Mouse (Mus musculus) heart, embryonic 12.5 days (tissue): ENCODE measurements around the gene Syt5. TPM values are rescaled to one million over a fixed set of nuclear protein-coding genes. Genes with fewer than 3 reads are reported as not detected.
A peak's percentile ranks its signal among the peaks of the same experiment; 100 is the strongest.

Source experiments
- ATAC-seq: fragments of 200-750 bp; cut with Nextera tagmentation; 2 replicates; pipeline ENCODE4 v1.8.0; 2017; ENCODE audit warnings: moderate TSS enrichment, moderate library complexity; ENCODE audit not compliant: insufficient number of reproducible peaks, low FRiP score
- H3K27ac ChIP-seq: fragments of 300-500 bp; sonication (generic); 2 replicates; pipeline ENCODE4 v1.5.1; 2016; ENCODE audit warnings: mild to moderate bottlenecking, moderate library complexity; ENCODE audit not compliant: poor library complexity, severe bottlenecking
- H3K27me3 ChIP-seq: fragments of 300-500 bp; sonication (generic); replicated peaks from 2 replicates; pipeline ENCODE4 v1.6.1; 2016; ENCODE audit warnings: mild to moderate bottlenecking, moderate library complexity
- H3K36me3 ChIP-seq: fragments of 300-500 bp; sonication (generic); 2 replicates; pipeline ENCODE4 v1.6.1; 2016; ENCODE audit warnings: mild to moderate bottlenecking, moderate library complexity
- H3K4me1 ChIP-seq: fragments of 300-500 bp; sonication (generic); replicated peaks from 2 replicates; pipeline ENCODE4 v1.6.1; 2016; ENCODE audit warnings: mild to moderate bottlenecking
- H3K4me2 ChIP-seq: fragments of 300-500 bp; sonication (generic); 2 replicates; pipeline ENCODE4 v1.6.1; 2016; ENCODE audit warnings: mild to moderate bottlenecking, moderate library complexity
- H3K4me3 ChIP-seq: fragments of 300-500 bp; sonication (generic); 2 replicates; pipeline ENCODE4 v1.5.1; 2016; ENCODE audit warnings: mild to moderate bottlenecking
- H3K9ac ChIP-seq: fragments of 300-500 bp; sonication (generic); 2 replicates; pipeline ENCODE4 v1.6.1; 2016; ENCODE audit warnings: mild to moderate bottlenecking, moderate library complexity
- H3K9me3 ChIP-seq: fragments of 300-500 bp; sonication (generic); replicated peaks from 2 replicates; pipeline ENCODE4 v1.6.1; 2016; ENCODE audit warnings: mild to moderate bottlenecking, moderate library complexity
- WGBS: fragments of 180-500 bp; shearing (Covaris S2); methylation state at CpG from one replicate; pipeline ENCODE4 v1.1.7; 2016; 5-methylcytosine and 5-hydroxymethylcytosine counted together
- polyA plus RNA-seq: library from polyadenylated mRNA; unstranded; fragments of >200 nt; fragmentation: Nextera tagmentation; extraction: Ambion mirVana; gene quantifications from 2 replicates; pipeline ENCODE4 v1.2.1, GENCODE M21; 2016

Syt5 gene
- polyA plus RNA-seq, 1 experiment from 2014 or later: 1.4 TPM

DNA sequence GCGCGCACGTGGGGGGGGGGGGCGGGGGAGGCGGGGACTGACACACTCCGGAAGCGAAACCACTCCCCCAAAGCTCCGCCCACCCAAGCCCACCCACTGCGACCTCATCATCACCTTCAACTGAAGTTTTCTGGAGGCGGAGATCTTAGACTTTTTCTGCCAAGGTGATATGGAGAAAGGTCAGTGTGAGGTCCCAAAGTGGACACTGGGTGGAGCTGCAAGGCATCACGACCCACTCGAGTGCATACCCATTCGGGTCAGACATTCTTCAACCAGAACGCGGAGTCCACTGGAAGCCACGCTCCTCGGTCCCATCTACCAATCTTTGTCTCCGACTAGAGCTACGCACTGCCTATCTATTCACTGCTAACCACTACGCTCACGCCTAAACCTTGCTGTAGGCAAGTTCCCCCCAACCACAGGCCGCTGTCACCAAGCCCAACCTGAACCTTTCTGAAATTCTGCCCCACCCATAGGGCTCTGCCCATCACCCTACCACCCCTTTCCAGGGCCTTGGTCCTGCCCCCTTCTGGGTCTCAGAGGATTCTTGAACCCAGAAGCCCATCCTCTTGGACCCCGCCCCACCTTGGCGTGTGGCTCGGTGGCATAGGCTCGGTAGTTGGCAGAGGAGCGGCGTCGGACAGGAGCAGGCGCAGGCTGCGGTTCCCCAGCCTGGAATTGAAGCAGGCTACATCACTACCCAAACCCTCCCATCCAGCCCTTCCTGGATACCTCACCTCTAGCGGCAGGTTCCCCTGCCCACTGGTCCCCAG lies 25.9 kb downstream of the Syt5 start:
- Histone ChIP-seq H3K4me3 (peak overlapping the region; percentile 61), H3K9me3 (no peaks in the 10 kb centered on the region), H3K36me3 (peaks cover 26% of the 10 kb centered on the region), H3K4me1 (peaks cover 53% of the 10 kb centered on the region), H3K4me2 (peak overlapping the region; percentile 77), H3K27ac (peak overlapping the region; percentile 94), H3K9ac (peak overlapping the region; percentile 86), H3K27me3 (no peaks in the 10 kb centered on the region; the same call in 1 of the 2 replicates)
- peak; percentile 13; the same call in 1 of the 2 replicates for ATAC-seq
- 19% methylated on average over 32 of the region's 32 CpGs for WGBS

DNA sequence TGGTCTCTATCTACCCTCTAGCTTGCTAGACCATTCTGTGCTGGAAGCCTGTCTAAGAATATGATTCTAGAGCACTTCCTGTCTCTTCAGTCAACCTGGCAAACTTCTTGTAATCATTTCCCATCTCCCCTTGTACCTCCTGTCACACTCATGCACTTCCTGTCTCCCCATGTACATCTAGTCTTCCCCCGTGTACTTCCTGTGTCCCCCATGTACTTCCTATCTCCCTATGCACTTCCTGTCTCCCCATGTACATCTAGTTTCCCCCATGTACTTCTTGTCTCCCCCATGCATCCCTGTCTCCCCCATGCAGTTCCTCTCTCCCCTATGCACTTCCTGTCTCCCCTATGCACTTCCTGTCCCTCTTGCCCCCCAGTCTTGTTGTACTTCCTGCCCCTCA lies 28.9 kb downstream of the Syt5 start:
- Histone ChIP-seq H3K9ac (0 out of 2 replicates have a peak overlapping the region, but pooled peaks have one; percentile 32), H3K4me2 (peak overlapping the region; percentile 77), H3K27ac (peak overlapping the region; percentile 53), H3K4me1 (peaks cover 76% of the 10 kb centered on the region), H3K9me3 (no peaks in the 10 kb centered on the region), H3K4me3 (peak overlapping the region; percentile 34; the same call in 1 of the 2 replicates), H3K36me3 (peaks cover 26% of the 10 kb centered on the region), H3K27me3 (no peaks in the 10 kb centered on the region; the same call in 1 of the 2 replicates)
- no peak for ATAC-seq
- WGBS: 68% methylated on average over 1 of the region's 1 CpGs

DNA sequence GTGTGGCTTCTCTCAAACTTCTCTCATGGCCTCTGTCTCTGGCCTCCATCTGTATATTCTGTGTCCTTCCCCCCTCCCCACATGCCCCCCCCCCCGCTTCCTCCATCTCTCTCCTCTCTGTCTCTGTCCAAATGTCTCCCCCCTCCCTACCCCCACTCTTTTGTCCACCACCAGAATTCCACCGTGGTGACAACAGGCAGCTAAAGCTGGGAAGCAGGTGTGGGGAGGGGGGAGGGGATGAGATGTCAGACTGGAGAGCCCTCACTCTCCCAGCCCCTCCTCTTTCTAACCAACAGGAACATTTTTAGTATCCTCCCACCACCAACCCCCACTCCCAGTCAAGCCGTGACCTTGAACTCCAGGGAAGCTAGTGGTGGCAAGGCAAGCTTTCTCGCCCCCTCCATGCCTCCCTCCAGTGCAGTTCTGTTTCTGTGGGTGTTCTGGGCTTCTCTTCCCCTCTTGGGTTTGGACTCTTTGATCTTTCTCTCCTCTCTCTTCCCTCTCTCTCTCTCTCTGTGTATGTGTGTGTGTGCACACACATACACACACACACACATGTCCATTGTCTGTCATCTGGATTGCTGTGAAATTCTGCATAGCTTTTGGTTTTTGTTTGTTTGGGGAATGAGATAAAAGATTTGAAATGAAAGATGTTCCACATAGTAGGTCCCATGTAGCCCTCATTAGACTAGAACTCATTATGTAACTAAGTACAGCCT lies 30.9 kb downstream of the Syt5 start, which contains the start of gene Tnnt1:
Gene Tnnt1, minus strand, starts transcription at position 51 of the 719 bp plus-strand sequence.
- peak; percentile 67 for ATAC-seq
- peaks cover 84% of the 10 kb centered on the region for H3K4me1 ChIP-seq
- H3K9me3 ChIP-seq: no peaks in the 10 kb centered on the region
- 26% methylated on average over 3 of the region's 4 CpGs for WGBS
- peak within 1 kb of the TSS; percentile 33 for H3K4me3 ChIP-seq
- H3K27me3 ChIP-seq: no peaks in the 10 kb centered on the region; the same call in 1 of the 2 replicates
- peaks cover 26% of the 10 kb centered on the region for H3K36me3 ChIP-seq
- peak within 1 kb of the TSS; percentile 97 for H3K27ac ChIP-seq
- peak within 1 kb of the TSS; percentile 74 for H3K9ac ChIP-seq
- H3K4me2 ChIP-seq: peak within 1 kb of the TSS; percentile 61

DNA sequence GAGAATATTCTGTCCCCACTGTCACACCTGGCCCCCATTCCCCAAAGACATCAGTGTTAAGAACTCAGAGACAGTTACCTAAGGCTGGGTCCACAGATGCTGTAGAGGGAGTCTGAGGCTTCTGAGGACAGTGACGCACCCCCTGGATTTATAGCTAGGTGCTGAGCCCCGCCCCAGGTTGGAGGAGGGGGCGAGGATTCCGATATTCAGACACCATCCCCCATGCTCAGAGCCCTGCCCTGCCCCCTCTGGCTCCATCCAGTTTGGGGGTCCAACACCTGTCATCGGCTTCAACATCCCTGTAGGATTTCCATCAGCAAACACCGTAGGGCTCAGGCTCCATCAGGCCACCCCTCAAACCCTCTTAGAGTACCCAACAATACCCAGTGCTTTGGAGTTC lies 31.5 kb downstream of the Syt5 start:
- Histone ChIP-seq H3K4me2 (peak overlapping the region; percentile 61), H3K4me1 (peaks cover 84% of the 10 kb centered on the region), H3K9me3 (no peaks in the 10 kb centered on the region), H3K4me3 (peak overlapping the region; percentile 33), H3K27ac (peak overlapping the region; percentile 97), H3K9ac (peak overlapping the region; percentile 74), H3K27me3 (no peaks in the 10 kb centered on the region), H3K36me3 (peaks cover 25% of the 10 kb centered on the region)
- ATAC-seq: peak; percentile 17; the same call in 1 of the 2 replicates
- WGBS: 45% methylated on average over 6 of the region's 6 CpGs

DNA sequence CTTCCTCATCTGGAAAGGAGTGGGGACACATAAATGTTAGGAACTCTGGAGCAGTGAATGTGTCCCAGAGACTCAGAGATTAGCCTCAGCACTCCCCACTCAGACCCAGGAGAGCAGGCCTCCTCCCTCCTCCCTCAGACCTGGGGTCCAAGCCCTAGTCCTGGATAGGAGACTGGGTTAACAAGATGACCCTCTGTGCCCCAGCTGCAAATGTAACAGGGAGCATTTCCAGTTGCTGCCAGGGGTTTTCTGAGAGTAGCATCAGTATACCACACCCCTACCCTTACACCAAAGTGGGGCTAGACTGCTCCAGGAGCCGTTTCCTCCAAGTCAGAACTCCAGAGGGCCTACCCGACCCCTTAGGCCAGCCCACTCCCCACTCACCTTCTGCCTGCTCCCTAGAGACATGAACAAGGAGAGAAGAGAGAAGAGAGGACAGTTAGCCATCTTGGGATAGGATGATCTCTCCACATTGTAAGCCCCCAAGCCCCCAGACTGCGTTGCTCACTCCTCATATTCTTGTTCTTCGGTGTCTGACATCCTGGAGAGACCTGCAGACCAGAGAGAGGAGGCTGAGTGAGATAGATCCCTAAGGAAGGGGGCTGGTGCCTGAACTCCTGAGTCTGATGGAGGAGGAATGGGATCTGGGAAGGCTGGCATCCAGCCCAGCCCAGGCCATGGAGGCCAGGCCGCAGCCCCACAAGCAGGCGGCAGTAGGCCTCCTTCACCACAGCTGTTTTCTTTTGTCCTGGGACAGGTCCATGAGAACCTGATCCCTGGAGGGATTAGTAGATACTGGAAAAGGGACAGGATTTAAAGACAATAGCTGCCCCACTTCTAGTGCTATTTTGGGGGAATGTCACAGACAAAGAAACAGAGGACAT lies 33.3 kb downstream of the Syt5 start:
- ATAC-seq: peak; percentile 25; the same call in 1 of the 2 replicates
- peak overlapping the region; percentile 33 for H3K4me3 ChIP-seq

DNA sequence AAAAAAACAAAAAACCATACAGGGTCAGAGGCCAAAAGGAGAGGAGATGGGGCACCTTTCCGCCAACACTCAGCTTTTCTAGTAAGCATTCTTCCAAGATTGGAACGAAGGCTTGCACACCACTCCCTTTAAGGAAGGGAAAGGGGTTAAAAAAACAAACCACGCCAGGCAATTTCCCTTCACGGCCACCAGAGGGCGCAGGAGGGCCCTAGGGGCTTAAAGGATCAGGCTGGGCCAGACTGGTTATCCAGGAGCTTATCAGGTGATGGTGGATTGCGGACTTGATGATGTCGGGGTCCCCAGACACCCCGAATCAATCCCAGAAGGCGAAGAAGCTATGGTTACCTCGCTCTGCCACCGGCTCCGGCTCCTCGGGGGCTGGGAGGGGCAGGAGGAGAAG lies 34.1 kb downstream of the Syt5 start:
- Histone ChIP-seq H3K9me3 (no peaks in the 10 kb centered on the region), H3K36me3 (peaks cover 9% of the 10 kb centered on the region), H3K9ac (peak overlapping the region; percentile 74; the same call in 1 of the 2 replicates), H3K27me3 (no peaks in the 10 kb centered on the region), H3K4me2 (peak overlapping the region; percentile 61), H3K4me3 (peak overlapping the region; percentile 33), H3K4me1 (peaks cover 82% of the 10 kb centered on the region), H3K27ac (peak overlapping the region; percentile 97)
- no peak for ATAC-seq
- WGBS: 17% methylated on average over 13 of the region's 13 CpGs

More for the DNA sequence above, 33.3 kb downstream of the Syt5 start:
- Histone ChIP-seq H3K9me3 (no peaks in the 10 kb centered on the region), H3K9ac (peak overlapping the region; percentile 74), H3K27me3 (no peaks in the 10 kb centered on the region), H3K4me1 (peaks cover 85% of the 10 kb centered on the region), H3K4me2 (peak overlapping the region; percentile 61), H3K27ac (peak overlapping the region; percentile 97), H3K36me3 (peaks cover 12% of the 10 kb centered on the region; the same call in 1 of the 2 replicates)
- WGBS: 39% methylated on average over 6 of the region's 6 CpGs

DNA sequence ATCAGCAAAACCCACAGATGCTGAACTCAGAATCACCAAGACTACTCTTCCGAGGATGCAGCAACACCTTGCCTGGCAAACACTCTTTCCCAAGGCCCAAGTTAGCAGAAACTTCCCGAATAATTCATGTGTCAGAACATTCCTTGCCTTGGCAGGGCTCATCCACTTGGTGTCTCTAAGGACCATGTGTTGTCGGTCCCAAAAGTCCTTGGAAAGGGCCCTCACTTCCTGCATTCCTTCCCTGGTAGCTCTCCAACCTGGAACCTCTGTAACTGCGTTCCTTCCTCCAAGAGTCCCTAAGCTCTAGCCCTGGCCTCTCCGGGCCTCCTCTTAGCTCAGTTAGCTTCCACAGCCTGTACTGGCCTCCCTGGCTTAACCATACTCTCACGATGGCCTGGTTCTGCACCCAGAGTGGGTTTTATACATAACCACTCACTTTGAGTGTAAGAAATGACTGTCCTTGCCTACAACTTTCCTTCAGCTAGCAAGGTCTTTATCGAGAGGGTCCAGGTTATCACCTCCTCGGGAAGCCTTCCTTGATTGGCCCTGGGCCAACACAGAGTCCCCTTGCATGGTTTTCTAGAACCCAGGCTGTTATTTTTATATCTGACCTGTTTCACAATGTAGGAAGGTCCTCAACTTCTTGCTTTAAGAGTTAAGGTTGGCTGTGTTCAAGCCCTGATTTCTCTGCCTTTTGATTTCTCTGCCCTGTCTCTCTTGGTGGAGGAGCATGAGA lies 35.7 kb downstream of the Syt5 start:
- no peaks in the 10 kb centered on the region for H3K27me3 ChIP-seq
- H3K4me2 ChIP-seq: peak overlapping the region; percentile 61
- peaks cover 79% of the 10 kb centered on the region for H3K4me1 ChIP-seq
- H3K9me3 ChIP-seq: no peaks in the 10 kb centered on the region
- 36% methylated on average over 8 of the region's 8 CpGs for WGBS
- peak overlapping the region; percentile 28 for H3K4me3 ChIP-seq
- H3K36me3 ChIP-seq: peaks cover 15% of the 10 kb centered on the region
- no peak for ATAC-seq
- H3K9ac ChIP-seq: peak overlapping the region; percentile 45; the same call in 1 of the 2 replicates
- peak overlapping the region; percentile 80 for H3K27ac ChIP-seq

DNA sequence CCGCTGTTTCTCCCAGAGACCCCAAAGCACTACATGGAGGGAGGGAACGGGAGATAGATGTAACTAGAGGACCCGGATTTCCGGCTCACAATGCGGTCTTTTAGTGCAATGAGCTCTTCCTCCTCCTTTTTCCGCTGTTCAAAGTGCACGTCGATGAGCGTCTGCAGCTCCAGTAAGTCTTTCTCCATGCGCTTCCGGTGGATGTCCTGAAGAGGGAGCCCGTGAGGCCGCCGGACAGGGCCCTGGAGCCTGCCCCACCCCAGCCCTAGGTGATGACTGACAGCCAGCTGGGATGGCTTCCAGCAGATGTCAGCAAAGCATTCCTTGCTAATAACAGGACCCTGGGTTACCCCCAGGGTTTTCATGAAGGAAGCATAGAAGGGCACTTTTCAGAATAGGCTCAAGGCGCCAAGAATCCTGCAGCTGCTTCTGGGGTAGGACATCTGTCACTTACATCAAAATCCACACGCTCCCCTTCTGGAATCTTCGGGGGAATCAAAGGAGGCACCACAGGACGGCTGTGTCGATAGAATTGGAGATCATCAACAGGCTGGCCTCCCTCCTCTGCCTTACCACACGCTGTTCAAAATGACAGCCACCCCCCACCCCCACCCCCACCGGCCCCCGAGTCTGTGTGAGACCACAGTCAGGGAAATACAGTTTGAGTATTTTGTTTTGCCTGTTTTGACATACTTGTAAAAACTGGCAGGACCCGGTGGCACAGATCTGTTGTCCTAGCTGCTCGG lies 37.3 kb downstream of the Syt5 start:
- H3K27me3 ChIP-seq: no peaks in the 10 kb centered on the region

DNA sequence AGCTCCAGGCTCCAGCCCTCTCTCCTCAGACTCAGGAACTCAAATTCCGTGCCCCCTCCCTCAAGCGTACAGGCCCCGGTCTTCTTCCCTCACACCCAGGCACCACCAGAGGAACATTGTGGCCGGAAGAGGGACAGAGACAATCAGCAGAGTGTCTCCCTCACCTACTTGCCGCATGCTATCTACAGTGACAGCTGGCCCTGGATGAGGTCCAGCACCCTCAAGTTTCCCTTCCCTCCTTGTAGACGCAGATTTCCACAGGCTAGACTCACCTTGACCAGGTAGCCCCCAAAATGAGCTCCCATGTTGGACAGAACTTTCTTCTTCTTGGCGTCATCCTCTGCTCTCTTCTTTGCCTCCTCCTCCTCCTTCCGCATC lies 38.6 kb downstream of the Syt5 start:
- no peak overlapping the region for H3K4me3 ChIP-seq
- no peaks in the 10 kb centered on the region for H3K27me3 ChIP-seq
- H3K4me2 ChIP-seq: peak overlapping the region; percentile 61
- 69% methylated on average over 8 of the region's 8 CpGs for WGBS
- no peak overlapping the region for H3K27ac ChIP-seq
- peaks cover 58% of the 10 kb centered on the region for H3K4me1 ChIP-seq
- peaks cover 22% of the 10 kb centered on the region for H3K36me3 ChIP-seq
- no peak for ATAC-seq
- H3K9ac ChIP-seq: 0 out of 2 replicates have a peak overlapping the region, but pooled peaks have one; percentile 17
- H3K9me3 ChIP-seq: no peaks in the 10 kb centered on the region

More for the DNA sequence above, 37.3 kb downstream of the Syt5 start:
- Histone ChIP-seq H3K9ac (peak overlapping the region; percentile 36; the same call in 1 of the 2 replicates), H3K36me3 (peaks cover 22% of the 10 kb centered on the region), H3K9me3 (no peaks in the 10 kb centered on the region), H3K4me2 (peak overlapping the region; percentile 61), H3K4me3 (peak overlapping the region; percentile 28), H3K27ac (peak overlapping the region; percentile 80), H3K4me1 (peaks cover 63% of the 10 kb centered on the region)
- 8% methylated on average over 24 of the region's 24 CpGs for WGBS
- ATAC-seq: peak; percentile 77
